Mouse (Mus musculus) heart, adult 2 months (tissue): Measurements from ENCODE around the gene Gli2. TPM values are rescaled to one million over a fixed set of nuclear protein-coding genes. Genes with fewer than 3 reads are reported as not detected.

Experiments used
- DNase-seq, 2 experiments: peaks; one replicate each; pipeline ENCODE4 v3.0.0; 2021
- H3K27ac ChIP-seq: fragments of 200-600 bp; 2 replicates; pipeline ENCODE4 v1.8.1; 2022
- H3K27me3 ChIP-seq: fragments of 200-500 bp; 2 replicates; pipeline ENCODE4 v1.6.1; 2012; ENCODE audit warnings: mild to moderate bottlenecking, low read length, inconsistent platforms, mixed read lengths; ENCODE audit not compliant: control insufficient read depth, insufficient read depth
- H3K36me3 ChIP-seq: fragments of 200-500 bp; 2 replicates; pipeline ENCODE4 v1.6.1; 2012; ENCODE audit warnings: low read length, inconsistent platforms; ENCODE audit not compliant: control insufficient read depth, insufficient read depth
- H3K4me1 ChIP-seq: fragments of 200-500 bp; 2 replicates; pipeline ENCODE4 v1.6.1; 2011; ENCODE audit warnings: low read length; ENCODE audit not compliant: control insufficient read depth, insufficient read depth
- H3K4me3 ChIP-seq: fragments of 200-600 bp; 2 replicates; pipeline ENCODE4 v1.8.1; 2022
- H3K79me2 ChIP-seq: fragments of 200-500 bp; replicated peaks from 2 replicates; pipeline ENCODE4 v1.6.1; 2012; ENCODE audit warnings: mild to moderate bottlenecking, inconsistent platforms, low read length, moderate library complexity, mixed read lengths; ENCODE audit not compliant: control insufficient read depth, insufficient read depth
- H3K9ac ChIP-seq: fragments of 200-500 bp; 2 replicates; pipeline ENCODE4 v1.6.1; 2012; ENCODE audit warnings: low read depth, mild to moderate bottlenecking, control low read depth, inconsistent platforms, low read length, mixed read lengths
- CTCF ChIP-seq: fragments of 200-600 bp; IDR thresholded peaks from 2 replicates; pipeline ENCODE4 v1.8.1; 2022; ENCODE audit warnings: antibody characterized with exemption, mild to moderate bottlenecking, moderate library complexity
- EP300 ChIP-seq: fragments of 200-500 bp; IDR thresholded peaks from 2 replicates; pipeline ENCODE4 v1.6.1; 2011; ENCODE audit warnings: low read depth, low read length, control low read depth; ENCODE audit not compliant: insufficient read depth
- POLR2A ChIP-seq: fragments of 200-500 bp; IDR thresholded peaks from 2 replicates; pipeline ENCODE4 v1.6.1; 2011; ENCODE audit warnings: mild to moderate bottlenecking, low read depth, low read length, control low read depth; ENCODE audit not compliant: insufficient read depth
- WGBS: fragments of 180-500 bp; shearing (Covaris S2); methylation state at CpG from one replicate; pipeline ENCODE4 v1.1.7; 2018; 5-methylcytosine and 5-hydroxymethylcytosine counted together
- intact Hi-C: fragments of 180-260 bp; cut with DNase I; formaldehyde crosslinking; loops from one replicate; pipeline ENCODE4 v1.15.1; 2025
- polyA plus RNA-seq: library from polyadenylated mRNA; depleted of rRNA; stranded (reverse); fragments of >200 nt; gene quantifications from 2 replicates; pipeline ENCODE4 v1.2.3, GENCODE M21; 2012
- total RNA-seq, 2 experiments: library from RNA; stranded (reverse); gene quantifications; 2 replicates each; pipeline ENCODE4 v1.2.3; 2021

Gli2 gene
- total and polyA plus RNA-seq, 3 experiments = 1.0 to 2.6 (median 1.2) TPM

- H3K79me2 ChIP-seq = no peaks in the 10 kb centered on the region
- H3K36me3 ChIP-seq = no peaks in the 10 kb centered on the region
- no peak overlapping the region for H3K9ac ChIP-seq
- no peak overlapping the region for H3K4me3 ChIP-seq
- intact Hi-C loops = no loop called here
- no peak for TF ChIP-seq CTCF
- no peak for TF ChIP-seq POLR2A
- no peak for TF ChIP-seq EP300
- peaks cover 2% of the 10 kb centered on the region; the same call in 1 of the 2 replicates for H3K4me1 ChIP-seq
- no peaks in the 10 kb centered on the region for H3K27me3 ChIP-seq
- DNase-seq = no peak
- no peak overlapping the region for H3K27ac ChIP-seq
These were observed 34.4 kb downstream of the Gli2 start for GRCm38 (mm10) chr1:119019056-119019455.

- peak in 1 of 2 experiments; percentile 38 for DNase-seq
- no peak overlapping the region for H3K9ac ChIP-seq
These were observed 36.6 kb downstream of the Gli2 start for GRCm38 (mm10) chr1:119016866-119017265.

DNA sequence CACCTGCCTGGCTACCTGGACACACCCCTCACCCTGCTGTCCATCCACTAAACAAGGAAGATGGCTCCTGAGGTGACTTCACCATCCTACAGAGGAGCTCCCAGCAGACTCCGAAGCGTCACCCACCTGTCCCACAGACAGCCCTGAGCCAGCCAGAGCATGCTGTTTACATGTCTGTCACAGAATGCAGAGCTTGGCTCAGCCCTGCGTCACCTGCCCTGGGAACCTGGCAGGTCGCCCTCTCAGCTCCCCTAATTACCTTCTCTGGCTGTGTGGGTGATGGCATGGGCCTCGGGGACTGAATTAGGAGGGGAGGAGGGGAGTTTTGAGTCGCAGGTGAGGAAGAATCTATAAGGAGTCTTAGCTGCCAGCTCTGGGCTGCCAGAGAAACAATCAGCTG, 38.3 kb downstream of the Gli2 start:
- TF ChIP-seq POLR2A (no peak), CTCF (no peak), EP300 (no peak)
- Histone ChIP-seq H3K4me3 (no peak overlapping the region), H3K27ac (no peak overlapping the region), H3K36me3 (no peaks in the 10 kb centered on the region), H3K4me1 (peaks cover 2% of the 10 kb centered on the region; the same call in 1 of the 2 replicates), H3K79me2 (no peaks in the 10 kb centered on the region), H3K9ac (no peak overlapping the region), H3K27me3 (no peaks in the 10 kb centered on the region)
- 84% methylated on average over 6 of the region's 6 CpGs for WGBS
- DNase-seq = no peak
- intact Hi-C loops = no loop called here

More at GRCm38 (mm10) chr1:119016866-119017265, 36.6 kb downstream of the Gli2 start:
- peaks cover 2% of the 10 kb centered on the region; the same call in 1 of the 2 replicates for H3K4me1 ChIP-seq
- 34% methylated on average over 3 of the region's 3 CpGs for WGBS
- no peak overlapping the region for H3K4me3 ChIP-seq
- H3K36me3 ChIP-seq = no peaks in the 10 kb centered on the region
- no peak overlapping the region for H3K27ac ChIP-seq
- intact Hi-C loops = no loop called here
- H3K79me2 ChIP-seq = no peaks in the 10 kb centered on the region
- no peaks in the 10 kb centered on the region for H3K27me3 ChIP-seq
- TF ChIP-seq POLR2A (no peak), CTCF (no peak), EP300 (no peak)

DNA sequence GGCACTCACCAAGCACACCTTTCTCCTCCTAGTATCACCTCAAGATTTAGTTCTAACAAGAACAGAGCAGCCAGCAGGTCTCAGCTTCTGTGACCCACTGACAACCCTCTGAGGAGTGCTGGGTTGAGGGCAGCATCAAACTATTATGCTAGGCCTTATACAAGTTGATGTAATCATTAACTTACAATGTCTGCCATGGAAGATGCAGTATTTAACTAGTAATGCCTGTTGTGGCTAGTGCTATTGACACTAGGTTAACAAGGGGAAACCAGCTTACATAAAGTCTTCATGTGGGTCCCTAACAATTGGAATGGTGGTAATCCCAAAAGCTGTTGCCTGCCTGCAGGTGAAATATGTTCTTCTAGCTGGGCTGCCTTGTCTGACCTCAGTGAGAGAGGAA, 44.5 kb downstream of the Gli2 start:
- H3K79me2 ChIP-seq = no peaks in the 10 kb centered on the region
- H3K4me1 ChIP-seq = no peaks in the 10 kb centered on the region
- H3K27me3 ChIP-seq = no peaks in the 10 kb centered on the region
- H3K4me3 ChIP-seq = no peak overlapping the region
- no peak overlapping the region for H3K27ac ChIP-seq
- H3K9ac ChIP-seq = no peak overlapping the region
- H3K36me3 ChIP-seq = no peaks in the 10 kb centered on the region
- intact Hi-C loops = no loop called here
- TF ChIP-seq EP300 = no peak
- no peak for TF ChIP-seq CTCF
- no peak for TF ChIP-seq POLR2A
- DNase-seq = no peak

DNA sequence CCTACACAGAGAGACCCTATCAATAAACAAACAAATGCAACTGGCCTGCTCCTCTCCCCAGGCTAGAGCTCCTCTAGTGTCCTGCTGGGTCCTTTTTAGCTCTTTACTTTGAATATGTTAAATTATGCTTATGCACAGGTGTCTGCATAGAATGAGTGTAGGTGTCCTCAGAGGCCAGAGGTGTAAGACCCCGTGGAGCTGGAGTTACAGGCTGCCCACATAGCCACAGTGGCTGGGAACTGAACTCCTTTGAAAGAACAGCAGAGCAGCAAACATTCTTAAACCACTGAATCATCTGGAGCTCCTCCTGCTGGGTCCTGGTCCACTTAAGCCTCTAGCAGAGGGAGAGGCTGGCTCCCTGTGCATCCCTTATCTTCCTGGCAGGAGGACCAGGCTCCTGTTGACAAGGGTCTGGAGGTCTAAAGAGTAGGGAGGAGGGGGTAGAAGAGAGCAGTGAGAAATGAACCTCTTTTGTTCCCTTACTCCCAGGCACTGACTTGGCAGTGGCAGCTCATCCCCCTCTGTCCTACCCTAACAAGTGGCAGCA, 49.5 kb downstream of the Gli2 start:
- Histone ChIP-seq H3K9ac (no peak overlapping the region), H3K27me3 (no peaks in the 10 kb centered on the region), H3K27ac (no peak overlapping the region), H3K79me2 (no peaks in the 10 kb centered on the region), H3K4me3 (no peak overlapping the region), H3K36me3 (no peaks in the 10 kb centered on the region), H3K4me1 (no peaks in the 10 kb centered on the region)
- TF ChIP-seq POLR2A (no peak), EP300 (no peak), CTCF (no peak)
- peak in 1 of 2 experiments; percentile 44 for DNase-seq
- WGBS = 12% methylated on average over 1 of the region's 1 CpGs
- intact Hi-C loops = no loop called here

DNA sequence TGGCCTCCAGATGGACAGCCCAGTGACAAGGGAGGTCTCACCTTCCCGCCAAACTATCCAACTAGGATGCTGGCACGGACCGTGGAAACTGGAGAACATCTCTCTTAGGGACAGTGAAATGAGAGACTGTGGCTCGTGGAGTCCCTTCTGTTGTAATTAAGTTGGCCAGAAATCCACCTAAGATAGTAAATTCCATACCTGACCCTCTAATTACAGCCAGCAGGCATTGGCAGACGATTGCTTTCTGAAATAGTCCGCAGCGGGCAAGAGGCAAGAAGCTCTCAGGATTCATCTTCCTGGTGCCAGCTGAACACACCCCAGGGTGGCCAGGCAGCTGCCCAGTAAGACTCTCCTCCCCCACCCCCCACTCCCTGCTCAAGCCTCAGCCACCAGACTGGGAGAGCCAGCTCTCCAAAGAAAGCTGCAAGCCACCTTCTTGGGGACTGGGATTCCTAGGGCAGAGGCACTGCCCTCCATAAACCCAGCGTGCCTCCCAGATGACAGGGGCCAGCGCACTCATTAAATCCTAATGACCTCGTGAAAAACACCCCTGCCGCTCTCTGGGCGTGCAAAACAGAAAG, 51.9 kb downstream of the Gli2 start:
- TF ChIP-seq POLR2A (no peak), CTCF (no peak), EP300 (no peak)
- no peak for DNase-seq
- 62% methylated on average over 12 of the region's 12 CpGs for WGBS
- Histone ChIP-seq H3K27ac (no peak overlapping the region), H3K9ac (no peak overlapping the region), H3K4me3 (no peak overlapping the region), H3K4me1 (peaks cover 1% of the 10 kb centered on the region; the same call in 1 of the 2 replicates), H3K79me2 (no peaks in the 10 kb centered on the region), H3K27me3 (no peaks in the 10 kb centered on the region), H3K36me3 (no peaks in the 10 kb centered on the region)
- intact Hi-C loops = no loop called here
